Mouse (Mus musculus) telencephalon, adult 2 months (tissue): ENCODE measurements around the gene Gm7029.

Experiments
- DNase-seq: peaks from one replicate; pipeline ENCODE4 v3.0.0-alpha.2; 2011; ENCODE audit warnings: low read depth, low spot score

The Gm7029 gene

DNA sequence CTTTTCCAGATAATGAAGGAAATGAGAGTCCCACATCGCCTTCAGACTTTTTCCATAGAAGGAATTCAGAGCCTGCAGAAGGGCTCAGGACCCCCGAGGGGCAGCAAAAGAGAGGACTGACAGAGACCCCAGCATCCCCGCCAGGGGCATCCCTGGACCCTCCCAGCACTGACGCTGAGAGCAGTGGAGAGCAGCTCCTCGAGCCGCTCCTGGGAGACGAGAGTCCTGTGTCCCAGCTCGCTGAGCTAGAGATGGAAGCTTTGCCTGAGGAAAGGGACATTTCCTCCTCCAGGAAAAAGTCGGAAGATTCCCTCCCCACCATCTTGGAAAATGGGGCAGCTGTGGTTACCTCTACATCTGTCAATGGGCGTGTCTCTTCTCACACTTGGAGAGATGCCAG is 39.6 kb downstream of the Gm7029 start:
- DNase-seq: no peak

DNA sequence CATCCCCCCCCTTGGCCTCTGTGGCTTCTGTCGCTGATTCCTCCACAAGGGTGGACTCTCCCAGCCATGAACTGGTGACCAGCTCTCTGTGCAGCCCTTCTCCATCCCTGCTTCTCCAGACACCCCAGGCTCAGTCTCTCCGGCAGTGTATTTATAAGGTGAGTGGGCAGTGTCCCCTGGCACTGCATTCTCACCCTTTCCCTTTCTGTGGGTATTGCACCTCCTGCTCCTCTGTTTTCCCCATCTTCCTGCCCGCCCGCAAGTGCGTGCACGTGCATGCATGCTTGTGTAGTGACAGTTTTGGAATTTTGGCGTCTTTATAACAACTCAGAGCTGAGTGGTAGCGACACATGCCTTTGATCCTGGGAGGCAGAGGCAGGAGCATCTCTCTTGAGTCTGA is 40.3 kb downstream of the Gm7029 start:
- no peak for DNase-seq

DNA sequence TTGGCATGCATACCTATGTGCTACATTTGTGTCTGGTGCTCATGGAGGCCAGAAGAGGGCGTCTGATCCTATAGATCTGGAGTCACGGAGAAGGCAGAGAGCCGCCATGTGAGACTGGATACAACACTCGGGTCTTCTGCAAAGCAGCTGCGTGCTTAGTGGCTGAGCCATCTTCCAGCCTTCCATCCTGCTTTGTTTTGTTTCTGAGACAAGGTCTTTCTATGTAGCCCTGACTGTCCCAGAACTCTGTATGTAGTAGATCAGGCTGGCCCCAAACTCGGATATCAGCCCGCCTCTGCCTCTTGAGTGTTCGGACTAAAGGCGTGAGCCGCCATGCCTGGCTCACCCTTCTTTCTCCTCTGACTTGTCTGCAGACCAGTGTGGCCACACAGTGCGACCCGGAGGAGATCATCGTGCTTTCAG is 41.3 kb downstream of the Gm7029 start:
- DNase-seq: no peak

DNA sequence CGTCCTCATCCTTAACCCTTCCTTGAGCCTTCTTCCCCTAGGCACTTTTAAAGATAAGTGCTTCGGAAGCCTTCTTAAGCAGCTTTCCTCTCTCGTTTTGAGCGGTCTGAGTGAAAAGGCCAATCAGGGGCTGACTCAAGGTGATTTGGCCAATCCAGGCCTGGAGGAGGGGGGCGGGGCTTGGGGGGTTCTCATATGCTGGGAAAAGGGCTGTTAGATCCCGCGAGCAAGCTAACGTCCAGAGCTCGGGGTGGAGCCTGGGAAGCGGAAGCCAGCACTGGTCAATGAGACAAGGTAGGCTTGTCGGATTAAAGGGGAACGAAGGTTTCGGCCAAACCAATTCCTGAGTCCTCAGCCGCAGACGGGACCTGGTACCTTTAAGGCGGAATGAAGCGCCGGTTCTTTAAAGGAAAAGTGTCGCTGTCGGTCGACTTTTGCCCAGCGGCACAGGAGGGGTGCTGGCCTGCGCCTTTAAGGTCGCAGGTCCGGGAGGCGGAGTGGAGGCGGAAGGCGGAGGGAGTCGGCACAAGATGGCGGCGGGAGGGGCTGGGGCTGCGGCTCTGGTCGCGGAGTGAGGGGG is 42.1 kb downstream of the Gm7029 start, which contains the start of the genes Tapbp and Zbtb22:
TSS of gene Tapbp (plus strand) at position 229 of the 580 bp plus-strand sequence.
TSS of gene Zbtb22 (plus strand) at position 234 of the 580 bp plus-strand sequence.
- peak; percentile 99 for DNase-seq

DNA sequence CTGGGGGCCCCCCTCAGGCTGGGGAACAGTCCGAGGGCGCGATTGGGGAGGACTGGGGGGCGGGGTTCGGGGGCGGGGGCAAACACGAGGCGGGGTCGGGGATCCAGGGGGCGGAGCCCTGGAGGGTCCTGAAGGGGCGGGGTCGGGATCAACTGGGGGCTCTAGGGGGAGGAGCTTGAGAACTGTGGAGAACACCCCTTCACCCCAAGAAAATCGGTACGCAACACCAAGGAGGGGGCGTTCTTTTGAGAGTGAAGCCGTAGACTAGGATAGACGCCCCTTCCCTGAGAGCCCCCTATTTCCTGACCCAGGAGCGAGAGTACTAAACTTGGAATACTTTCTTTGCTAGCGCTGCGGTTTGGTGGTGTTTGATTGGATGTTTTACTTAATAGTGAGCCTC is 42.7 kb downstream of the Gm7029 start:
- DNase-seq: no peak

DNA sequence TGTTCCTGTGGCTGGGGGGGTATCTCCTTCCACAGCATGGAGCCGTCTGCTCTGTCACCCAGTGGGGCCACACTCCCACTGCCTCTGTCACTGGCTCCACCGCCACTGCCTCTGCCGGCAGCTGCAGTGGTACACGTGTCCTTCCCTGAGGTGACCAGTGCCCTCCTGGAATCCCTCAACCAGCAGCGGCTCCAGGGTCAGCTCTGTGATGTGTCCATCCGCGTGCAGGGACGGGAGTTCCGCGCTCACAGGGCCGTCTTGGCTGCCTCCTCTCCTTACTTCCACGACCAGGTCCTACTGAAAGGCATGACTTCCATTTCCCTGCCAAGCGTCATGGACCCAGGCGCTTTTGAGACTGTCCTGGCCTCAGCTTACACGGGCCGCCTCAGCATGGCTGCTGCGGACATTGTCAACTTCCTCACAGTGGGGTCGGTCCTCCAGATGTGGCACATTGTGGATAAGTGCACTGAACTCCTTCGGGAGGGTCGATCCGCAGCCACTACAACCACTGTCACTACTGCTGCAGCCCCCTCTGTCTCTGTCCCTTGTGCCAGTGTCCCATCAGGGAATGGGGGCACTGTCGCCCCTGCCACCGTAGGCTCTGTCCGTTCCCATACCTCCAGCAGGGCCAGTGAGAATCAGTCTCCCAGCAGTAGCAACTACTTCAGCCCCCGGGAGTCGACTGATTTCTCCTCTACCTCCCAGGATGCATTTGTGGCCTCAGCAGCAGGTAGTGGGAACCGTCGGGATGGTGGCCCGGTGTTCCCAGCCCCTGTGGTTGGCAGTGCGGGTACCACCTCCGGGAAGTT is 43.4 kb downstream of the Gm7029 start:
- no peak for DNase-seq

DNA sequence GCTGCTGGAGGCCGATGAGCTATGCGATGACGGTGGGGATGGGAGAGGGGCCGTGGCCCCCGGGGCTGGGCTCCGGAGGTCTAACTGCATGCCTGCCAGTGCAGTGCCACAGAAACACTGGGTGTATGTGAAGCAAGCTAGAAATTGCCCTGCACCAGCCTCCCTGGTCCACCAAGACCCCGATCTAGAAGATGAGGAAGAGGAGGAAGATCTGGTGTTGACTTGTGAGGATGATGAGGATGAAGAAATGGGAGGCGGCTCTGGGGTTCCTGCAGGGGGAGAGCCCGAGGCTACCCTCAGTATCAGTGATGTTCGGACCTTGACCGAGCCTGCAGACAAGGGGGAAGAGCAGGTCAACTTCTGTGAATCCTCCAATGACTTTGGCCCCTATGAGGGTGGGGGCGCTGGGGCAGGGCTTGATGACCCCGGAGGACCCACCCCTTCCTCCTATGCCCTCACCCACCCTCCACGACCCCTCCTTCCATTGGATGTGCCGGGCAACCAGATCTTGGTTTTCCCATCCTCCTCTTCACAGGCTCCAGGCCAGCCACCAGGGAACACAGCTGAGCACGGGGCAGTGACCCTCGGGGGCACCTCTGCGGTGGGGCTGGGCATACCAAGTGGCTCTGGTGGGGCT is 44.1 kb downstream of the Gm7029 start:
- DNase-seq: no peak

DNA sequence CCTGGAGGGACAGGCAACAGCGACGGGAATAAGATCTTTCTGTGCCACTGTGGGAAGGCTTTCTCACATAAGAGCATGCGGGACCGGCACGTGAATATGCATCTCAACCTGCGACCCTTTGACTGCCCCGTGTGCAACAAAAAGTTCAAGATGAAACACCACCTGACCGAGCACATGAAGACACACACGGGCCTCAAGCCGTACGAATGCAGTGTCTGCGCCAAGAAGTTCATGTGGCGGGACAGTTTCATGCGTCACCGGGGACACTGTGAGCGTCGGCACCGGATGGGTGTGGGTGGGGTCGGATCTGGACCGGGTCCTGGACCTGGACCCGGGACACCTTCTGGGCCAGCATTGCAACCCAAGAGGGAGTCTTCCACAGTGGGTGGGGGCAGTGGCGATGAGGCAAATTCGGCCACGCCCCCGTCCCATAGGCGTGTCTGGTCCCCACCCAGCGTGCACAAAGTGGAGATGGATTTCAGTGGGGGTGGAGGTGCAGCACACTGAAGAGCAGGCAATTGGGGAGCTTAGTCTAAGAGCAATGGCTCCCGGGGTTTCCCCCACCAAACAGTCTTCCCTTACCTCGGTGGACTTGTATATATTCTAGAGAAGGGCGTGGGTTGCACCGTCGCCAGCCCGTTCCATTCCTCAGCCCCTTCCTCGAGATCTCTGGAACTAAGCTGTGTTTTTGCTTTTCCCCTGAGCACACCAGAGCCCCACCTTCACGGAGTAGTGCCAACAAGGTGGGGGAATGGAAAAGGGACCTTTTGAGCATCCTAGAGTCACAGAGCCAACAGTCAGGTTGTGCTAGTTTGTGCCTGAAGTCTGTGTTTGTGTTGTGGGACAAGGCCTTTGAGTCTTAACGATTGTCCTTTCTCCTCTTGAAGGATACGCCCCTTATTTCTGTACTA is 44.9 kb downstream of the Gm7029 start:
- DNase-seq: no peak

DNA sequence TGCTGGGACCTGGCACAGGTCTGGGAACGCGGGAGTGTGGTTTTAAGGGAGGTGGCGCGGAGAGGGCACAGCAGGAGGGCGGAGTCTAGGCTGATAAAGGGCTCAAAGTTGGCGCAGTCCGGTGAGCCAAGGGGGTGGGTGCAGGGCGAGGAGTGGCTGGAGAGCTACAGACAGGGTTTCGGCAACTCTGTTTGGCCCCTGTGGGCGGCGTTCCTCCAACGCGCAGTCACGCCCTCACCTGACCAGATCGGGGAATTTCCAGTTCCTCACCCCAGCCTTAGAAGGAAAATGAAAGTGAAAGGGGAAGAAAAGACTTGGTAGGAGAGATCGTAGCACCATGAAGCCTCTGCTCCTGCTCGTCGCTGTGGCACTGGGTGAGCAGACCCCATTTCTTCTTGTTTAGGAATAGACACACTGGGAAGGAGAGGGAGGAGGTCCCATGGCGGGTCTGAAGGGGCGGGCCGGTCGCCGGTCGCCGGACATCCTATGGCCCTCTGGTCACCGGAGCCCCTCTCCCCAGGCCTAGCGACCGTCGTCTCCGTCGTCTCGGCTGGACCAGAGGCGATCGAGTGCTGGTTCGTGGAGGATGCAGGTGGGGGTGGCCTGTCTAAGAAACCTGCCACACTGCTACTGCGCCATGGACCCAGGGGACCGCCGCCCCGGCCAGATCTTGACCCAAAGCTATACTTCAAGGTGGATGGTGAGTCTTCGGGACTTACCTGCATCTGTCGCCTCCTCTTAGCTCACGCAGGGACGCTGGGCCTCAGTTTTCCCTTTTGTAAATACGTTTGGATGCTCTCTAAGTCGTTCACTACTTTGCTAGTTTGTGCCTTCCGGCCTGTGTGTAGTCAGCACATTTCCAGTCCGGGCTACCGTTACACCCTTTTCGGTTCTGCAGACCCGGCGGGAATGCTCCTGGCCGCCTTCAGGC is 46.0 kb downstream of the Gm7029 start:
- DNase-seq: no peak

DNA sequence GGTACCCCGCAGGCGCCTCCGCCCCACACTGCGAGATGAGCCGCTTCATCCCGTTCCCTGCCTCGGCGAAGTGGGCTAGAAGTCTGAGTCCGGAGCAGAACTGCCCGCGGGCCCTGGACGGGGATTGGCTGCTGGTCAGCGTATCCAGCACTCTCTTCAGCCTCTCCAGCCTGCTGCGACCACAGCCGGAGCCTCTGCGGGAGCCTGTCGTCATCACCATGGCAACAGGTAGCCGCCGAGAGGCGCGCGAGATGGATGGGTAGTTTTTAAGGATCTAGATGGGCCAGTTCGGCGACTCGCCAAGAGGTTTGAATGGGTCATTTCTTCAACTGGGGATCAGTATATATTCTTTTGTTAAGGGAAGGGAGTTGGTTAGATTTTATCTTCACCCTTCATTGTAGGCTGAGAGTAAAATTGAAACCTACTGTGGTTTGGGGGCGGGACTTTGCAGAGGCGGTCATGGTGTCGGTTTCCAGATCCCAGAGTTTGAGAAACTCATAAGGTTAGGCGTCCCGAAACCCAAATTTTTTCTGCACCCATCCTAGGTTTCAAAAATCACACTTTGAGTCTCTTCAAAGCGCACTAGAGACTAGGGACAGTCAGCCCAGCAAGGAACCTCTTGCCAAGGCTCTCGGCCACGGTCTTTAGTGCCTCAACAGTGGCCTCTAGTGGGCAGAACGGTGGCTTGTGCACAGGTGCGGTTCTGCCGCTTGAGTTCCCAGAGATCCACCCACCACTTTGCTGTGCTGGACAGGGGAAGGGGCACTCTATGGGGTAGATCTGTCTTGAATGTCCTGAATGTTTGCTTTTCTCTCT is 46.9 kb downstream of the Gm7029 start:
- no peak for DNase-seq

DNA sequence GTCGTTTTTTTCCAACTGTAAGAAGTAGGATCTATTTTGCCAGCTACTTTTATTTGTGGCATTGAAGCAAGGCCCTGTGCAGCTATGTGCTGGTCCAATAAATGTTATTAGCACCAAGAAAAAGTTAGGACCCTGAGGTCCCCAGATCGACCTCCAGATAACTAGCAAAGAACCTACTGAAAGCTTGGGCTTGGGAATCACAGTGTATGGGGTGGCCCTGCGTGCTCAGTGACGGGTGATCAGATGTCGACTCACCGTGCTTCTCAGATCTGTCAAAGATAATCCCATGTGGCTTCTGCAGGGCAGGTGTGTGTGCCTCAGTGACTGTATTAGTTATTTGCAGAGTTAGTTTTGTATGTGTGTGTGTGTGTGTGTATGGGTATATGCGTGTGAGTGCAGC is 47.7 kb downstream of the Gm7029 start:
- DNase-seq: no peak
